Mouse (Mus musculus) midbrain, embryonic 11.5 days (tissue): Measurements from ENCODE around the gene Tox4. TPM values are rescaled to one million over a fixed set of nuclear protein-coding genes. Genes with fewer than 3 reads are reported as not detected.

Experiments
- ATAC-seq: fragments of 200-750 bp; cut with Nextera tagmentation; 2 replicates; pipeline ENCODE4 v1.8.0; 2017; ENCODE audit warnings: moderate TSS enrichment, moderate library complexity; ENCODE audit not compliant: low FRiP score
- DNase-seq: peaks from one replicate; pipeline ENCODE4 v3.0.0; 2015; ENCODE audit warnings: low spot score; ENCODE audit errors: missing footprints
- H3K27ac ChIP-seq: fragments of 300-500 bp; sonication (generic); 2 replicates; pipeline ENCODE4 v1.5.1; 2014; ENCODE audit warnings: low read depth, low read length
- H3K27me3 ChIP-seq: fragments of 300-500 bp; sonication (generic); 2 replicates; pipeline ENCODE4 v1.6.1; 2014; ENCODE audit warnings: mild to moderate bottlenecking, low read length, moderate library complexity, mixed read lengths; ENCODE audit not compliant: control insufficient read depth, insufficient read depth
- H3K36me3 ChIP-seq: fragments of 300-500 bp; sonication (generic); 2 replicates; pipeline ENCODE4 v1.6.1; 2014; ENCODE audit warnings: mild to moderate bottlenecking, low read length, moderate library complexity, mixed read lengths; ENCODE audit not compliant: control insufficient read depth, insufficient read depth
- H3K4me1 ChIP-seq: fragments of 300-500 bp; sonication (generic); 2 replicates; pipeline ENCODE4 v1.6.1; 2014; ENCODE audit warnings: low read length; ENCODE audit not compliant: control insufficient read depth, insufficient read depth
- H3K4me2 ChIP-seq: fragments of 300-500 bp; sonication (generic); 2 replicates; pipeline ENCODE4 v1.6.1; 2014; ENCODE audit warnings: mild to moderate bottlenecking, moderate library complexity
- H3K4me3 ChIP-seq: fragments of 300-500 bp; sonication (generic); 2 replicates; pipeline ENCODE4 v1.5.1; 2014; ENCODE audit warnings: low read depth, low read length
- H3K9ac ChIP-seq: fragments of 300-500 bp; sonication (generic); 2 replicates; pipeline ENCODE4 v1.6.1; 2014; ENCODE audit warnings: low read length
- H3K9me3 ChIP-seq: fragments of 300-500 bp; sonication (generic); 2 replicates; pipeline ENCODE4 v1.6.1; 2016; ENCODE audit warnings: low read length; ENCODE audit not compliant: control insufficient read depth
- WGBS: fragments of 180-500 bp; shearing (Covaris S2); extraction: QIAGEN DNeasy Blood & Tissue Kit; methylation state at CpG from one replicate; pipeline ENCODE4 v1.1.7; 2014; 5-methylcytosine and 5-hydroxymethylcytosine counted together
- polyA plus RNA-seq: library from polyadenylated mRNA; unstranded; fragments of >200 nt; fragmentation: Nextera tagmentation; extraction: Ambion mirVana; gene quantifications from 2 replicates; pipeline ENCODE4 v1.2.1, GENCODE M21; 2014

Gene Tox4
- polyA plus RNA-seq, 1 experiment from 2014 or later = 51.2 TPM

DNA sequence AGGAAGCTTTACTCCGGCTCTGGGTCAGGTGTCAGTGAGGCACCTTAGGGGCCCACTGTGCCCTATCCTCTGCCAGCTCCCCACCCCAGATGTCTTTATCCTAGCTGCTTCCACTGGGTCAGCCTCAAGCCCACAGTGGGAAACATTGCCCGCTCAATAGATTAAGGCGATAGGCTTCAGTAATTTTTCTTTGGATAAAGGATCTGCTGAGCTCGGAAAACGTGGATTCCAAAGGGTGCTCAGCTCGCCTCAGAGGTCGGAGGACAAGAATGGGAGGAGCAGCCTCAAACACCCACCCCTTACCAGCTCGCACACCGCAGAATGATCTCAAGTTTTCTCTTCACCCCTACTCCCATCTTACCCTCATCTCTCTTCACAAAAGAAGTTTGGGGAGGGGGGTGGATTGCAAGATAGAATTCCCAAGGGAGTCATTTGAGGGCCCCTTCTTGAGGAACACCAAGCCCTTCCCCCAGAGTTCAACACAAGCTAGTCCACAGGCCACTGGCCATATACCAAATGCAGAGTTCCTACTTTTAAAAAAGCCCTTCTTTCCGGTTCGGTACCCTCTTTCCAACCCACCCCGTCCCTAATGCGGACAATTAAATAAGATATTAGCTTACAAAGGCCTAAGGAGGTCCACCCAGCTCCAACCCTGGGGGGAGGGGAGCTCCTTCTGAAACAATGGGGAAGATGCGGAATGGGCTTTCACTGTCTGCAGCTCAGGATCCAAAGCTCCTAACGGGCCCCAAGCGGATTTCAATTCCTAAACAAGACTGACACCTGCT, 37.7 kb downstream of the Tox4 start:
- Histone ChIP-seq H3K9ac (peak overlapping the region; percentile 78), H3K4me2 (peak overlapping the region; percentile 87), H3K9me3 (no peaks in the 10 kb centered on the region), H3K4me1 (peaks cover 29% of the 10 kb centered on the region), H3K4me3 (peak overlapping the region; percentile 53), H3K27ac (peak overlapping the region; percentile 91), H3K27me3 (no peaks in the 10 kb centered on the region), H3K36me3 (peaks cover 35% of the 10 kb centered on the region)
- ATAC-seq (peak; percentile 86), DNase-seq (peak; percentile 96)
- WGBS = 1% methylated on average over 16 of the region's 16 CpGs

DNA sequence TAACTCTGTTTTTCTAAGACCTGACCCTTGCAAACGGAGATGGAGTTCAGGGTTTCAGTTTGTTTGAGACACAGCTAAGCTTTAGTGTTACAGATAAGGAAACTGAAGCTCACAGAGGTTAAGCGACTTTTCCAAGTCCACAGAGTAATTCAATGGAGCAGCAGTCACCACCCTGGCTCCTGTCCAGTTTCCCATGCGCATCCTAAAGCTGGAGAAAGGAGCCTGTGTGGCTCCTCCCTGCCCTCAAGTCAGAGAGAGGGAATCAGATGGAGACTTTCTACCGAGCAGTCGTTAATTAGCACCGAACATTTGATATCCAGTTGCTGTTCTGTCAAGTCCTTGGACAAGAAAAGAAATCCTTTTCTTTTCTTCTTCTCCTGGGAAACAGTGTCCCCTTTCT, 40.4 kb downstream of the Tox4 start:
- Histone ChIP-seq H3K9ac (no peak overlapping the region), H3K27ac (no peak overlapping the region), H3K36me3 (peaks cover 9% of the 10 kb centered on the region), H3K9me3 (no peaks in the 10 kb centered on the region), H3K4me2 (no peak overlapping the region), H3K4me3 (no peak overlapping the region), H3K27me3 (no peaks in the 10 kb centered on the region), H3K4me1 (peaks cover 19% of the 10 kb centered on the region)
- ATAC-seq (no peak), DNase-seq (no peak)
- WGBS = 84% methylated on average over 6 of the region's 6 CpGs

DNA sequence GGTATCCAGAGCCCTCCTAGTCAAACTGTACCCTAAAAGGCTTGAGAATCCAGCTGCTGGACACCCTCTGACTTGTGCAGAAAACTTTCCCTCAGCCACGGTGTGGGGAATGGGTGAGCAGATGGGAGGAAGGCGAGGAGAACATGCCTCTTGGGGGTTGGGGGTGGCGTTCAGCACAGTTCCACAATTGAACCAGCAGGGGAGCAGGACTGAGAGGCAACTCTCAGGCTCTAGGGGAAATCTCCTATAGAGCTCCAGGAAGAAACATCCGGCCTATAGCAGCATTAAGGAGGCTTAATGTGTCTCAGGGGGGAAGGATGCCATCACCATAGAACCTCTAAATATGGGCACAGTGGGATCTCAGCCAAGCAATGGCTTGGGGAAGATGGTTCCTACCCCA, 46.9 kb downstream of the Tox4 start:
- peak; percentile 94 for DNase-seq
- H3K4me2 ChIP-seq = peak overlapping the region; percentile 70

DNA sequence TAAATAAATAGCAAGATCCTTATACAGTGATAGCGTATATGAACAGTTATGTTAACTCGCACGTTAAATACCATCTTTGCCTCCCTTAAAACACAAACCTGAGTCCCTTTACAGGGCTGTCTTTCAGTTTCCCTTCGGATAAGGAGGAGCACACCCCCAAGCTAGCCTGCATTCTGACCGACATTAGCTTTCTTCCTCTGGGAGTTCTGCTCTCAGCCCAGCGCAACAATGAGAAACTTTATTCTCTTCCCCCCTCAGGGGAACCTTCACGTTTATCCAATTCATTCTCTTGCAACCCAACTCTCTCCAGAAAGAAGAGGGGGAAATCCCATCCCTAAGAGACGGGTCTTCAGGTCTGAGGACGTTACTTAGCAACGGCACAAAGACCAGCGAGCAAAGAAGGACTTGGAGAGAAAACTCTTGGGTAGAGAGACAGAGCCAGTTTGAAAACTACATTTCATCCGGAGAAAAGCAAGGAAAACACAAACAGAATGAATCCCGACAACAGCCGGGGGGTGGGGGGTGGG, 48.5 kb downstream of the Tox4 start:
- H3K4me2 ChIP-seq = peak overlapping the region; percentile 70
- WGBS = under 1% methylated on average over 14 of the region's 14 CpGs
- DNase-seq (peak; percentile 95), ATAC-seq (peak; percentile 74)
- H3K9ac ChIP-seq = peak overlapping the region; percentile 84
- peaks cover 41% of the 10 kb centered on the region for H3K4me1 ChIP-seq
- H3K27me3 ChIP-seq = no peaks in the 10 kb centered on the region
- H3K36me3 ChIP-seq = no peaks in the 10 kb centered on the region
- H3K9me3 ChIP-seq = no peaks in the 10 kb centered on the region
- peak overlapping the region; percentile 67 for H3K4me3 ChIP-seq
- H3K27ac ChIP-seq = peak overlapping the region; percentile 96

More for the DNA sequence above, 46.9 kb downstream of the Tox4 start:
- Histone ChIP-seq H3K9me3 (no peaks in the 10 kb centered on the region), H3K27ac (peak overlapping the region; percentile 17; the same call in 1 of the 2 replicates), H3K27me3 (no peaks in the 10 kb centered on the region), H3K4me1 (peaks cover 29% of the 10 kb centered on the region), H3K4me3 (peak overlapping the region; percentile 67), H3K9ac (peak overlapping the region; percentile 84), H3K36me3 (no peaks in the 10 kb centered on the region)
- WGBS = 3% methylated on average over 4 of the region's 4 CpGs
- ATAC-seq = peak; percentile 27

DNA sequence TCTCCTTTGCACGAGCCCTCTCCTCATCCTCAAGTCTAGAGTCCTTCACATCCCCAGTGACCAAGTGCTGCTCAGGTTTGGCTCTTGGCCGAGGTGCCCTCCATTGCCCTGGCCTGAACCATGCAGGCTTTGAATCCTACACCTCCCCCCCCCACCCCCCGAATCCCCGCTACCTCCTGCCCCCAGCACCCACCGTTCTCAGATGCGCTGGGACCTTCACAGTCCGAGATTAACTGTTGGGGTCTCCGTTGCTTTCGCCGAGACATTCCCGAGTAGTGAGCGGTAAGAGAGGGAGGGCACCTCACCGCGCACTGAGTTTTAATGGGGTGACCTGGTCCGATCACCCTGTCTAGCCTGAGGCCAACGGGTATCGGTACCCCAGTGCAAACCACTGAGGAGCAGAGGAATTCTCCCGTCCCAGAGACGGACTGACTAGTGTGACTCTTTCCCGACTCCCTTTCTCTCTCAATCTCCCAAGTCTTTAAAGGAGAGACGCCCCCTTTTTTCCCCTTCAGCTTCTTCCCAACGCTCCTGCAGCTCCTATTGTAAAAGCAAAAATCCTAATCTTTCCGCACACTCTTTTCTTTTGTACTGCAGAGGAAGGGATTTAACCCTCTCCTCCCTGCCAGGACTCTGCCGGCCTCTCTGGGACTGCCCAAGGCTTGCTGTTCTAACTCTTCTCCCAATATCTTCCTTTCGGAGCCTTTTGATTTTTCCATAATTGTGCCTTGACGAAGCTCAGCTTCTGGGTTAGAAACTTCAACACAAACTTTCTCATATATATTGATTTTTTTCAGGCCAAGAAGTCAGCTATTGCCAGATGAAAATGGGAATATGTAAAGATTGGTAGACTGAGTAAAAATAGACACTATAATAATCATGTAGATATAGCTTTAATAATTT, 49.2 kb downstream of the Tox4 start, which contains the start of gene Sall2:
Gene Sall2 (minus strand): TSS at position 853 of the 903 bp plus-strand sequence.
- H3K27ac ChIP-seq = peak within 1 kb of the TSS; percentile 96
- H3K4me2 ChIP-seq = peak within 1 kb of the TSS; percentile 70
- DNase-seq (peak; percentile 96), ATAC-seq (peak; percentile 64)
- H3K27me3 ChIP-seq = no peaks in the 10 kb centered on the region
- H3K36me3 ChIP-seq = no peaks in the 10 kb centered on the region
- under 1% methylated on average over 26 of the region's 26 CpGs for WGBS
- H3K9me3 ChIP-seq = no peaks in the 10 kb centered on the region
- H3K4me3 ChIP-seq = peak within 1 kb of the TSS; percentile 67
- peaks cover 41% of the 10 kb centered on the region for H3K4me1 ChIP-seq
- peak within 1 kb of the TSS; percentile 84 for H3K9ac ChIP-seq

DNA sequence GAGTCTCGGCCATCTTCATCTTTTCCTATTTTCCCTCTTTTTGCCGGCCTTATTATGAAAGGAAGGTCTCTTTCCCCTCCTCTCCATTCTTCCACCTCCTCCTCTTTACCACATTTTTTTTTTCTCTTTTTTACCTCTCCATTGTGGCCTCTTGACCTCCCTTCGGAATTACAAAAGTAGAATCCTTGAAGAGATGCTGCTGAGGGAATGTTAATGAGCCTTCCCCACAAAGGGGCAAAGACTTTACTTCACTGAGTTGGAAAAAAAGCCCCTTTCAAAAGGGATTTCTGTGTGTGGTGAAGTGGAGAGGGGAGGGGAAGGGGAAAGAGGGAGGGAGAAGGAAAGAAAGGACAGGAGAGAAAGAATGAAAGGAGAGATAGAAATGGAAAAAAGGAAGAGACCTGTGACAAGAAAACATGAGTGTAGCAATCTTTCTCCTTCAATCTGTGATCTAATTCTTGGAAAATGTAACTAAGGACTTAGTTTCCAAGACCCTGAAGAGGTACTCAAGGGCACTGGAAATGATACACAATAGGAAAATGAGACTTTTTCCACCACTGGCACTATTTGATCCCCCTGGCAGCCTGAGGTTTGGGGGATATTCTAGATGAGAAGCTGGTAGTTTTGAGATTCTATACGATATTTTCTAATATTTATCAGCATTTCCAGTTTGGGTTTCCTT, 52.3 kb downstream of the Tox4 start:
- H3K36me3 ChIP-seq = no peaks in the 10 kb centered on the region
- H3K27me3 ChIP-seq = no peaks in the 10 kb centered on the region
- peak overlapping the region; percentile 22; the same call in 1 of the 2 replicates for H3K4me2 ChIP-seq
- no peaks in the 10 kb centered on the region for H3K9me3 ChIP-seq
- peak overlapping the region; percentile 0; the same call in 1 of the 2 replicates for H3K9ac ChIP-seq
- DNase-seq = peak; percentile 91
- no peak overlapping the region for H3K4me3 ChIP-seq
- ATAC-seq = peak; percentile 43
- peaks cover 31% of the 10 kb centered on the region for H3K4me1 ChIP-seq
- peak overlapping the region; percentile 62 for H3K27ac ChIP-seq
- 8% methylated on average over 4 of the region's 4 CpGs for WGBS

DNA sequence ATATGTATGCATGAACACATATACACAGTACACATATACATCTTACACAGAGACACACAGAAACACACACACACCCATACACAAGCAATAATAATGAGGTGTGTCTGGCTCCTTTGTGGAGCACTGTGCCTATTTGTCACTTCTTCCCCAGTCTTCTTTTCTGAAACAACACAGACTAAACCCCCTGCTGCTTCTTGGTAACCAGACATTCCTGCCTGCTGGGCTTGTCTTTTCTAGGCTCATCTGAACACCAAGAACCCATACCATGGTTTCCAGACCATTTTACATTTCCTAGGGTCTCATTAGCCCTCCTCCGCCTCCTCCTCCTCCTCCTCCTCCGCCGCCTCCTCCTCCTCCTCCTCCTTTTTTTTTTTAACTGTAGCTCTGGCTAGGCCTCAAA, 53.2 kb downstream of the Tox4 start:
- Histone ChIP-seq H3K4me3 (no peak overlapping the region), H3K27me3 (no peaks in the 10 kb centered on the region), H3K4me2 (no peak overlapping the region), H3K27ac (peak overlapping the region; percentile 62), H3K36me3 (no peaks in the 10 kb centered on the region), H3K9ac (no peak overlapping the region), H3K4me1 (peaks cover 27% of the 10 kb centered on the region), H3K9me3 (no peaks in the 10 kb centered on the region)
- WGBS = 22% methylated on average over 3 of the region's 3 CpGs
- ATAC-seq (no peak), DNase-seq (peak; percentile 87)

DNA sequence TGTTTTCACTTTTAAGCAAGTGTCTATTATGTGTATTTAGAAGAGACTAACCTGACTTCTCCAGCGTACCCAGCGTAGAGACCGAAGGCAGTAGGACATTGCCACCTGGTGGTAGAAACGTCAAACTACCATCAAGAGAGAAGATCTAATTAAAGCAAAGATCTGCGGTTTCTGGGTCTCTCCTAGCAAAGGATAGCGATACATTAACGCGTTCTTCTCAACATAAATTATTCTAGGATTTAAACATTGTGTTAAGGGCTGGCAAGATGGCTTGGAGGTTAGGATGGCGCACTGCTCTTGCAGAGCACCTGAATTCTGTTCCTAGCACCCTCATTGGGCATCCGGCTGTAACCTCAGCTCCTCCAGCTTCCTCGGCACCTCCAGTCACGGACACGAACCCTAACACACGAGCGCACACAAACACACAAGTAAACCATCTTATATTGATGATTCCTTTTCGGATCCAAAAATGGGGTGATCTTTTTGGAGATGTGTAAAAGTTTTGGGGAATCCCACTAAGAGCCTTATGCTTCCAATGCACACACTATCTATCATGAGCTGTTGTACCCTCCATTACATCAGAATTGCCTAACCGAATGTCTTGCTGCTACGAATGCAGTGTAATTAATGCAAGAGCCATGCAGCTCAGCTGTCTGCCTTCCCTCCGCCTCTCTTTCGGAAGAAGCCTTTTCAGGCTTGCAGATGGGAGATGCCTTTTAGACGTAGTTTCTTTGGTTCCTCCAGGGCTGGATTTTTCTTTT, 60.0 kb downstream of the Tox4 start:
- 31% methylated on average over 21 of the region's 21 CpGs for WGBS
- ATAC-seq (peak; percentile 53), DNase-seq (peak; percentile 96)
- Histone ChIP-seq H3K27me3 (no peaks in the 10 kb centered on the region), H3K9ac (peak overlapping the region; percentile 7; the same call in 1 of the 2 replicates), H3K36me3 (no peaks in the 10 kb centered on the region), H3K4me3 (no peak overlapping the region), H3K9me3 (no peaks in the 10 kb centered on the region), H3K27ac (no peak overlapping the region), H3K4me2 (peak overlapping the region; percentile 34; the same call in 1 of the 2 replicates), H3K4me1 (no peaks in the 10 kb centered on the region)
